Mouse (Mus musculus) mouse embryonic stem cell (cell line): Measurements from ENCODE around the gene Nr2e1.

ENCODE experiments used
- in situ Hi-C, 2 experiments: fragments of 300-500 bp; cut with MboI; formaldehyde crosslinking; loops; 1 replicate in 1 of 2; 3 replicates in 1 of 2; pipeline ENCODE4 v1.14.3; 2019 to 2020; ENCODE audit warnings: low sequenced_read_pairs in 2 of 2, low pct_unique_long_range_greater_than_20kb in 1 of 2, mixed read lengths in 1 of 2; ENCODE audit not compliant: unreplicated experiment in 1 of 2

The Nr2e1 gene

GRCm38 (mm10) chr10:42518363-42518762 is 65.1 kb downstream of the Nr2e1 start:
- in situ Hi-C loops = no loop called here

DNA sequence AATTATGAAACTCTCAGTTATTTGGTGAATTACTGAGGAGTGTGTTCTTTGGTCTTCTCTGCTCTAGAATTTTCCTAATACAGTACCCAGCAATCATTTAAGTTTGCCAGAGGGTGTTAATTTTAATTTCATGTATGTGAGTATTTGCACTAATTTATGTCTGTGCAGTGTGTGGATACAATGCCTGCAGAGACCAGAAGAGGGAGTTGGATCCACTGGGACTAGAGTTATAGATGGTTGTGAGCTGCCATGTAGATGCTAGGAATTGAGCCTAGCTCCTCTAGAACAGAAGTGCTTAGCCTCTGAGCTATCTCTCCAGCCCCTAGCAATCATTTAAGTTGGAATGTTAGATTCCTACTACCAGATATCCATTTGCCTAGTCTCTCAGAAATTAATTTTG is 69.3 kb downstream of the Nr2e1 start:
- in situ Hi-C loops = no loop called here
